Mouse (Mus musculus): Measurements from ENCODE around the gene Cep104. TPM values are rescaled to one million over a fixed set of nuclear protein-coding genes. Genes with fewer than 3 reads are reported as not detected.

The Cep104 gene
- polyA plus RNA-seq, 1 experiment = 19.8 TPM

DNA sequence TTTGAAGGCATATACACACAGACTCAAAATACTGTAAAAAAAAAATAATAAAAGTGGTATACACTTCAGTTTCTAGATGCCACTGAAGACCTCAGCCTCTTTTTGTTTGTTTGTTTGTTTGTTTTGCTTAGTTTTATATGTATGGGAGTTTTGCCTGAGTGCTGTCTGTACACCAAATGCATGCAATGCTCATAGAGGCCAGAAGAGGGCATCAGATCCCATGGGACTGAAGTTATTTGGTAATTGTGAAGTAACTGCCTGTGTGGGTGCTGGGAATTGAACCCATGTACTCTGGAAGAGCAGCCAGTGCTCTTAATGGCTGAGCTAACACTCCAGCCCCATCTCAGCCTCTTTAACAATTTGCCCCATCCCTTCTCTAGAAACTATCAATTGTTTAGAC lies 53.7 kb downstream of the Cep104 start:
- Histone ChIP-seq H3K79me3 (ENCODE audit: low read depth) (no peaks in the 10 kb centered on the region), H3K79me2 (ENCODE audit: control insufficient read depth, insufficient read depth) (no peaks in the 10 kb centered on the region), H3ac (ENCODE audit: control insufficient read depth, insufficient read length, low read depth) (no peak overlapping the region), H3K27me3 (ENCODE audit: control insufficient read depth, insufficient read depth, insufficient read length) (peaks cover 35% of the 10 kb centered on the region), H3K4me3 (ENCODE audit: insufficient read depth, poor library complexity, severe bottlenecking) (no peak overlapping the region), H3K36me3 (ENCODE audit: control insufficient read depth, insufficient read depth) (no peaks in the 10 kb centered on the region)
- TF ChIP-seq MYOG (IDR thresholded peaks at IDR 0.05; ENCODE audit: control insufficient read depth, extremely low read depth, insufficient read length) = no peak
- TF ChIP-seq MYOD1 (IDR thresholded peaks at IDR 0.05; ENCODE audit: control insufficient read depth, insufficient read length, low read depth) = no peak
- no peak for TF ChIP-seq CTCF (IDR thresholded peaks at IDR 0.05; ENCODE audit: control insufficient read depth, insufficient read depth, insufficient read length)
- no peak for TF ChIP-seq USF1 (IDR thresholded peaks at IDR 0.05; ENCODE audit: low read depth)
- no peak for TF ChIP-seq MAX (IDR thresholded peaks at IDR 0.05)
- TF ChIP-seq FOSL1 (IDR thresholded peaks at IDR 0.05; ENCODE audit: insufficient read depth, low read length, poor library complexity, severe bottlenecking) = no peak
- TF ChIP-seq CEBPB (IDR thresholded peaks at IDR 0.05; ENCODE audit: low read depth) = no peak

DNA sequence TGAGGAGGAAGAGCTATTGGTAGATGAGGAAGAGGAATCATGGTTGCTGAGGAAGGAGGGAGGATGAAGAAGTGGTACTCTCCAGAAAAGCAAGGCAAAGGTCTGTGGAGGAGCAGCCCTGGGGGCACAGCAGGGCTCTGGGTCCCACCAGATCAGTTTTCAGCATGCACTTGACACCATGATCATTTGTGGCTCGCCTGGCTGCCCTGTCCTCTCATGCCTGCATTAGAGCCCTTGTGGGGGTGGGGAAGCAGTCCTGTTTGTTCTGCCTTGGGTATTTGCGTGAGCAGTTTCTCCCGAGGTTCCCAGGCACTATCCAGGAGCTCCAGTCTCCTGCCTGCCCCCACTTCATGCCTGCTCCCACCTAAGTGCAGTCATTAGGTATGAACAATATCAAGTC lies 62.1 kb downstream of the Cep104 start:
- H3K4me3 ChIP-seq (ENCODE audit: insufficient read depth, poor library complexity, severe bottlenecking) = no peak overlapping the region

DNA sequence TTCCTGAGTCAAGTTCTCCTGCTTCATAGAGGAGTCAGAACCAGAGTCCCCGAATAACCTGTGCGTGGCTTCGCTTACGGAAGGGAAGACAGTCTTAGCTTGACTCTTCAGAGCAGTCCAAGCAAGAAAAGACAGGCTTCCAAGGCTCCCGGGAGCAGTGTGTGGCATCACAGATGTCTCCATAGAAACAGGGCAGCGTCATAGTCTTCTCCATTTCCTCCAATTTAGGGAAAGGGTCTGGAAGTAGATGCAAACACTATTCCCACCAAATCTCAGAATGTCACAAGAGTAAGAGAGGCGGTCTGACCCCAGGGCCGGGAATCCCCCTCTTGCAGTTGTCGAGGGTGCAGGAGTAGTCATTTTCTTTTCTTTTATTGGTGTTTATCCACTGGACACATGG lies 67.6 kb downstream of the Cep104 start, which contains the start of gene Ccdc27:
Gene Ccdc27, minus strand, starts transcription at position 101 of the 400 bp plus-strand sequence.
- no peak within 1 kb of the TSS for H3ac ChIP-seq (ENCODE audit: control insufficient read depth, insufficient read length, low read depth)
- H3K79me3 ChIP-seq (ENCODE audit: low read depth) = no peaks in the 10 kb centered on the region
- no peaks in the 10 kb centered on the region for H3K79me2 ChIP-seq (ENCODE audit: control insufficient read depth, insufficient read depth)
- TF ChIP-seq MYOG (IDR thresholded peaks at IDR 0.05; ENCODE audit: control insufficient read depth, extremely low read depth, insufficient read length) (no peak), MAX (IDR thresholded peaks at IDR 0.05) (no peak), CEBPB (IDR thresholded peaks at IDR 0.05; ENCODE audit: low read depth) (no peak), MYOD1 (IDR thresholded peaks at IDR 0.05; ENCODE audit: control insufficient read depth, insufficient read length, low read depth) (no peak), USF1 (IDR thresholded peaks at IDR 0.05; ENCODE audit: low read depth) (no peak), FOSL1 (IDR thresholded peaks at IDR 0.05; ENCODE audit: insufficient read depth, low read length, poor library complexity, severe bottlenecking) (no peak), CTCF (IDR thresholded peaks at IDR 0.05; ENCODE audit: control insufficient read depth, insufficient read depth, insufficient read length) (no peak)
- no peak within 1 kb of the TSS for H3K4me3 ChIP-seq (ENCODE audit: insufficient read depth, poor library complexity, severe bottlenecking)
- no peaks in the 10 kb centered on the region for H3K36me3 ChIP-seq (ENCODE audit: control insufficient read depth, insufficient read depth)
- H3K27me3 ChIP-seq (ENCODE audit: control insufficient read depth, insufficient read depth, insufficient read length) = peaks cover 12% of the 10 kb centered on the region

More for the DNA sequence above, 62.1 kb downstream of the Cep104 start:
- TF ChIP-seq MYOD1 (IDR thresholded peaks at IDR 0.05; ENCODE audit: control insufficient read depth, insufficient read length, low read depth) = no peak
- no peak for TF ChIP-seq FOSL1 (IDR thresholded peaks at IDR 0.05; ENCODE audit: insufficient read depth, low read length, poor library complexity, severe bottlenecking)
- TF ChIP-seq USF1 (IDR thresholded peaks at IDR 0.05; ENCODE audit: low read depth) = no peak
- Histone ChIP-seq H3ac (ENCODE audit: control insufficient read depth, insufficient read length, low read depth) (no peak overlapping the region), H3K79me3 (ENCODE audit: low read depth) (no peaks in the 10 kb centered on the region), H3K79me2 (ENCODE audit: control insufficient read depth, insufficient read depth) (no peaks in the 10 kb centered on the region), H3K27me3 (ENCODE audit: control insufficient read depth, insufficient read depth, insufficient read length) (peaks cover 52% of the 10 kb centered on the region), H3K36me3 (ENCODE audit: control insufficient read depth, insufficient read depth) (no peaks in the 10 kb centered on the region)

DNA sequence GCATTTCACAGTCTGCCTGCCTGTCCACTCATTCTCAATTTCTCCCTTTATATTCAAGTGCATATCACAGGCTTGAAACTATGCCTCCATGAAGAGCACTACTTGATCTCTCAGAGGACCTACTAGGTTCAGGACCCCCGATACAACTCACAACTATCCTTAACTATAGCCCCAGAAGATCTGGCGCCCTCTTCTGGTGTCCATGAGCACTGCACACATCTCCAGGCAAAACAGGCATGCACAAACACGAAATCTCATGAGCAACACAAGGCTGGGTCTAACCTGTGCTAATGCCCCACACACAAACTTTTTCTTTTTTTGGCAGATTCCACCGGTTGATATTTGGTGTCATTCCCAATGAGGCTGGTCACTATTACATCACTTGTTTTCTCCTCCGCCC lies 70.8 kb downstream of the Cep104 start:
- no peak overlapping the region for H3ac ChIP-seq (ENCODE audit: control insufficient read depth, insufficient read length, low read depth)
- H3K27me3 ChIP-seq (ENCODE audit: control insufficient read depth, insufficient read depth, insufficient read length) = peaks cover 12% of the 10 kb centered on the region
- H3K36me3 ChIP-seq (ENCODE audit: control insufficient read depth, insufficient read depth) = no peaks in the 10 kb centered on the region
- no peaks in the 10 kb centered on the region for H3K79me3 ChIP-seq (ENCODE audit: low read depth)
- no peak overlapping the region for H3K4me3 ChIP-seq (ENCODE audit: insufficient read depth, poor library complexity, severe bottlenecking)
- no peaks in the 10 kb centered on the region for H3K79me2 ChIP-seq (ENCODE audit: control insufficient read depth, insufficient read depth)
- no peak for TF ChIP-seq FOSL1 (IDR thresholded peaks at IDR 0.05; ENCODE audit: insufficient read depth, low read length, poor library complexity, severe bottlenecking)
- TF ChIP-seq USF1 (IDR thresholded peaks at IDR 0.05; ENCODE audit: low read depth) = no peak
- no peak for TF ChIP-seq MAX (IDR thresholded peaks at IDR 0.05)
- no peak for TF ChIP-seq MYOG (IDR thresholded peaks at IDR 0.05; ENCODE audit: control insufficient read depth, extremely low read depth, insufficient read length)
- no peak for TF ChIP-seq MYOD1 (IDR thresholded peaks at IDR 0.05; ENCODE audit: control insufficient read depth, insufficient read length, low read depth)
- no peak for TF ChIP-seq CEBPB (IDR thresholded peaks at IDR 0.05; ENCODE audit: low read depth)
- TF ChIP-seq CTCF (IDR thresholded peaks at IDR 0.05; ENCODE audit: control insufficient read depth, insufficient read depth, insufficient read length) = no peak

DNA sequence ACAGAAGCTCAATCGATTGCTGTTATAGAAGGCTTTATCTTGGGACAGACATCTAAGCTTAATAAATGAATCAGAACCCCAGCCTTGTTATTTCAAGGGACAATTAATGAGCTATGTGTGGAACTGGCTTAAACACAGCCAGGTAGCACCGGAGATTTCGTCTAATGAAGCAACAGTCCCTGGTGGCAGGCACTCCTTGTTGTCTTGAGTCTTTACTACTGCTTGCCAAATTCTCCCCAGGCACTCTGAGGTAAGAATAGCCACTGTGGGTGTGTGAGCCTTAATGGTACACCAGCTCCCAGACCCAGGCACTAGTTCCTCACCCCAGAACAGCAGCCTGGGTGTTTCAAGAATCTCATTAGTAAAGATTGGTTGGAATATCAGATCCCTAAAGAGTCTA lies 76.4 kb downstream of the Cep104 start:
- TF ChIP-seq CEBPB (IDR thresholded peaks at IDR 0.05; ENCODE audit: low read depth) = no peak
- TF ChIP-seq CTCF (IDR thresholded peaks at IDR 0.05; ENCODE audit: control insufficient read depth, insufficient read depth, insufficient read length) = no peak
- no peak for TF ChIP-seq MAX (IDR thresholded peaks at IDR 0.05)
- TF ChIP-seq USF1 (IDR thresholded peaks at IDR 0.05; ENCODE audit: low read depth) = no peak
- no peak for TF ChIP-seq FOSL1 (IDR thresholded peaks at IDR 0.05; ENCODE audit: insufficient read depth, low read length, poor library complexity, severe bottlenecking)
- TF ChIP-seq MYOD1 (IDR thresholded peaks at IDR 0.05; ENCODE audit: control insufficient read depth, insufficient read length, low read depth) = no peak
- TF ChIP-seq MYOG (IDR thresholded peaks at IDR 0.05; ENCODE audit: control insufficient read depth, extremely low read depth, insufficient read length) = no peak
- Histone ChIP-seq H3ac (ENCODE audit: control insufficient read depth, insufficient read length, low read depth) (no peak overlapping the region), H3K4me3 (ENCODE audit: insufficient read depth, poor library complexity, severe bottlenecking) (no peak overlapping the region)

DNA sequence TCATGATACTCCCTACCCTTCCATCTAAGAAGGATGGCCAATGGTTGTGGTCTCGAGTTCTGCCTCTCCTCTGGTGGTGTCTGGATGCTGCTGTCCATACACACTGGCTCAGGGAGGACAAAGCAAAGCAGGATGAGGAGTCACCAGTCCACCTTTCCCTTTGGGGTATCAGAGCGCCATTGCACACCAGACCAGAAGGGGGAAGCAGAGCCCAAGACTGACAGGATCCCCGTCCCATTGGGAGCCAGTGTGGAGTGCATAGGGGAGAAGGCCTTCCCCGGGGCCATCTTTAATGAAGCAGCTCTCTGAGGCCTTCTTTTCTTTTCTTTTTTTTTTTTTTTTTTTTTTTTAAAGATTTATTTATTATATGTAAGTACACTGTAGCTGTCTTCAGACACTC lies 78.1 kb downstream of the Cep104 start:
- H3K36me3 ChIP-seq (ENCODE audit: control insufficient read depth, insufficient read depth) = no peaks in the 10 kb centered on the region
- no peaks in the 10 kb centered on the region for H3K79me3 ChIP-seq (ENCODE audit: low read depth)
- no peaks in the 10 kb centered on the region for H3K27me3 ChIP-seq (ENCODE audit: control insufficient read depth, insufficient read depth, insufficient read length)
- no peak for TF ChIP-seq CTCF (IDR thresholded peaks at IDR 0.05; ENCODE audit: control insufficient read depth, insufficient read depth, insufficient read length)
- no peak for TF ChIP-seq USF1 (IDR thresholded peaks at IDR 0.05; ENCODE audit: low read depth)
- TF ChIP-seq MAX (IDR thresholded peaks at IDR 0.05) = no peak
- TF ChIP-seq MYOD1 (IDR thresholded peaks at IDR 0.05; ENCODE audit: control insufficient read depth, insufficient read length, low read depth) = no peak
- H3K4me3 ChIP-seq (ENCODE audit: insufficient read depth, poor library complexity, severe bottlenecking) = no peak overlapping the region
- no peak overlapping the region for H3ac ChIP-seq (ENCODE audit: control insufficient read depth, insufficient read length, low read depth)
- H3K79me2 ChIP-seq (ENCODE audit: control insufficient read depth, insufficient read depth) = no peaks in the 10 kb centered on the region

More for the DNA sequence above, 76.4 kb downstream of the Cep104 start:
- no peaks in the 10 kb centered on the region for H3K79me3 ChIP-seq (ENCODE audit: low read depth)
- H3K79me2 ChIP-seq (ENCODE audit: control insufficient read depth, insufficient read depth) = no peaks in the 10 kb centered on the region
- H3K27me3 ChIP-seq (ENCODE audit: control insufficient read depth, insufficient read depth, insufficient read length) = no peaks in the 10 kb centered on the region
- H3K36me3 ChIP-seq (ENCODE audit: control insufficient read depth, insufficient read depth) = no peaks in the 10 kb centered on the region
